Mouse (Mus musculus) kidney, adult 2 months (tissue): ENCODE data around the gene Dpy19l3.

Experiments used
- CTCF ChIP-seq: fragments of 200-500 bp; conservative IDR thresholded peaks from 2 replicates; pipeline ENCODE4 v1.5.1; 2011; ENCODE audit warnings: low read depth, mild to moderate bottlenecking, control low read depth, low read length, moderate library complexity, mixed read lengths; ENCODE audit not compliant: insufficient read depth, insufficient read length
- POLR2A ChIP-seq: fragments of 200-500 bp; IDR thresholded peaks from one replicate; pipeline ENCODE4 v1.6.1; 2011; ENCODE audit warnings: low read depth, low read length, control low read depth

DNA sequence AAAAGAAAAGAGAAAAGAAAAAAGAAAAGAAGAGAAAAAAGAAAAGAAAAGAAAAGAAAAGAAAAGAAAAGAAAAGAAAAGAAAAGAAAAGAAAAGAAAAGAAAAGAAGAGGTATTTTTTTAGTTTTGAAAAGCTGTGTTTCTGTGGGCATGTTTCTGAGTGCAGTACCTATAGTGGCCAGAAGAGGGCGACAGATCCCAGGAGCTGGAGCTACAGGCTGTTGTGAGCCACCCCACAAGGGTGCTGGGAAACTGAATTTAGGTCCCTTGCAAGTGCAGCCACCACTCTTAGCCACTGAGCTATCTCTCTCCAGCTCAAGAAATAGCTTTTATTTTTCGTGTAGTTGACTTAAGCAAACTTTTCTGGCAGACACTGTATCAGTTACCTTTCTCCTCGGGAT is 95.1 kb downstream of the Dpy19l3 start:
- TF ChIP-seq POLR2A (no peak), CTCF (peak; percentile 70)
